Mouse (Mus musculus) neural tube, embryonic 13.5 days (tissue): Measurements from ENCODE around the gene Dock2. TPM values are rescaled to one million over a fixed set of nuclear protein-coding genes. Genes with fewer than 3 reads are reported as not detected.

Source experiments
- ATAC-seq: fragments of 200-750 bp; cut with Nextera tagmentation; 2 replicates; pipeline ENCODE4 v1.8.0; 2017; ENCODE audit warnings: low read depth, mild to moderate bottlenecking, moderate TSS enrichment, moderate library complexity
- H3K27ac ChIP-seq: fragments of 300-500 bp; sonication (generic); replicated peaks from 2 replicates; pipeline ENCODE4 v1.5.1; 2015; ENCODE audit warnings: moderate library complexity, mild to moderate bottlenecking, inconsistent platforms
- H3K27me3 ChIP-seq: fragments of 300-500 bp; sonication (generic); 2 replicates; pipeline ENCODE4 v1.6.1; 2015; ENCODE audit warnings: mild to moderate bottlenecking, inconsistent platforms
- H3K36me3 ChIP-seq: fragments of 300-500 bp; sonication (generic); 2 replicates; pipeline ENCODE4 v1.6.1; 2015; ENCODE audit warnings: mild to moderate bottlenecking, inconsistent platforms
- H3K4me1 ChIP-seq: fragments of 300-500 bp; sonication (generic); replicated peaks from 2 replicates; pipeline ENCODE4 v1.6.1; 2015; ENCODE audit warnings: inconsistent platforms
- H3K4me2 ChIP-seq: fragments of 300-500 bp; sonication (generic); 2 replicates; pipeline ENCODE4 v1.6.1; 2015; ENCODE audit warnings: inconsistent platforms, mild to moderate bottlenecking, moderate library complexity
- H3K4me3 ChIP-seq: fragments of 300-500 bp; sonication (generic); 2 replicates; pipeline ENCODE4 v1.5.1; 2015; ENCODE audit warnings: mild to moderate bottlenecking, inconsistent platforms
- H3K9ac ChIP-seq: fragments of 300-500 bp; sonication (generic); 2 replicates; pipeline ENCODE4 v1.6.1; 2015; ENCODE audit warnings: moderate library complexity, mild to moderate bottlenecking, inconsistent platforms
- H3K9me3 ChIP-seq: fragments of 300-500 bp; sonication (generic); 2 replicates; pipeline ENCODE4 v1.6.1; 2016; ENCODE audit warnings: inconsistent platforms
- WGBS: fragments of 180-500 bp; shearing (Covaris S2); methylation state at CpG from one replicate; pipeline ENCODE4 v1.1.7; 2015; 5-methylcytosine and 5-hydroxymethylcytosine counted together
- polyA plus RNA-seq: library from polyadenylated mRNA; unstranded; fragments of >200 nt; fragmentation: Nextera tagmentation; extraction: Ambion mirVana; gene quantifications from 2 replicates; pipeline ENCODE4 v1.2.1, GENCODE M21; 2015

Dock2 gene
- polyA plus RNA-seq, 1 experiment from 2014 or later: 0.80 TPM

DNA sequence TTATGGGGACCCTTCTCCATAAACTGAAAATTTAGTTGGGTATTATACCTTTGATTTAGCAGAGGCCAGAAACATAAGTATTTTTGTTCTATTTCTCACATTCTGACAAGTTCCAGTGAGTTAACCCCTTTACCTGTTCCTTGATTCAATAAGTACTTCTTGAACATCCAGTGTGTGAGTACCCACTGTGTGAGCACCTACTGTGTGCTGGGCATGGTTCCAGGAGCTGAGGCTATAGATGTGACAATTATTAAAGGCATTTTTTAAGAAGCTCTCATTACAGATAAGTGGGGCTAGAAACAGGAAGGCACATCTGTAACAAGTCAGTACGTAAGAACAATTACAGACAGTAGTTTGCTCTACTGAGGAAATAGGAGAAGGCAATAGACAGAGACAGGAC, 464.4 kb downstream of the Dock2 start:
- Histone ChIP-seq H3K9ac (no peak overlapping the region), H3K27me3 (peaks cover 14% of the 10 kb centered on the region), H3K9me3 (no peaks in the 10 kb centered on the region), H3K36me3 (no peaks in the 10 kb centered on the region), H3K27ac (no peak overlapping the region), H3K4me2 (no peak overlapping the region), H3K4me1 (peaks cover 46% of the 10 kb centered on the region), H3K4me3 (no peak overlapping the region)
- no peak for ATAC-seq
- WGBS: 85% methylated on average over 1 of the region's 1 CpGs

DNA sequence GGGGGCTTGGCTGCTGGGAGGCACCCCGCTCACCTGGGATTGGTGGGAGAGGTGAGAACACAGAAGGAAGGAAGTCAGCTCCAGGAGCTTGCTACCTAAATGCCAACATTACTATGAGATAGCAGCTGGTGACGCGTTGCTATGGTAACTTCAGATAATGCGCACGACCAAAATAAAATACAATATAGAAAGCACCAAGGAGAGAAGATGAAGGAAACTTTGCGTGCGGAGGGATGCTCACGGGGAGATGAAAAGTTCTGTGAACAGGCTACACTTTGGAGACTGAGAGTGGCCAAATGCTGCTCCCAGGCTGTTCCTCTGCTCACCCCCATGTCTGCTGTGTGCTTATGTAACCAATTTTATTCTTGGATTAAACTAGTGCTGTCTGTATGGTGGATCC, 466.7 kb downstream of the Dock2 start:
- Histone ChIP-seq H3K9ac (peak overlapping the region; percentile 38; the same call in 1 of the 2 replicates), H3K27ac (no peak overlapping the region), H3K27me3 (peaks cover 22% of the 10 kb centered on the region), H3K4me2 (peak overlapping the region; percentile 62), H3K4me3 (peak overlapping the region; percentile 44), H3K9me3 (no peaks in the 10 kb centered on the region), H3K4me1 (peaks cover 46% of the 10 kb centered on the region), H3K36me3 (no peaks in the 10 kb centered on the region)
- 67% methylated on average over 8 of the region's 8 CpGs for WGBS
- ATAC-seq: no peak

- Histone ChIP-seq H3K27me3 (peaks cover 24% of the 10 kb centered on the region), H3K4me3 (peak overlapping the region; percentile 44), H3K4me2 (peak overlapping the region; percentile 62), H3K36me3 (no peaks in the 10 kb centered on the region), H3K9me3 (no peaks in the 10 kb centered on the region), H3K27ac (peak overlapping the region; percentile 65), H3K9ac (peak overlapping the region; percentile 72), H3K4me1 (peaks cover 46% of the 10 kb centered on the region)
- WGBS: 29% methylated on average over 10 of the region's 10 CpGs
- ATAC-seq: 0 out of 2 replicates have a peak, but pooled peaks have one; percentile 18
Measured at GRCm38 (mm10) chr11:34316176-34316575, 467.5 kb downstream of the Dock2 start.

- no peak; the same call in 1 of the 2 replicates for ATAC-seq
- Histone ChIP-seq H3K27ac (peak overlapping the region; percentile 65), H3K27me3 (peaks cover 26% of the 10 kb centered on the region), H3K9ac (peak overlapping the region; percentile 72), H3K9me3 (no peaks in the 10 kb centered on the region), H3K4me2 (peak overlapping the region; percentile 62), H3K4me3 (peak overlapping the region; percentile 44), H3K4me1 (peaks cover 44% of the 10 kb centered on the region), H3K36me3 (no peaks in the 10 kb centered on the region)
- 8% methylated on average over 5 of the region's 5 CpGs for WGBS
Measured at GRCm38 (mm10) chr11:34315383-34315782, 468.3 kb downstream of the Dock2 start.

DNA sequence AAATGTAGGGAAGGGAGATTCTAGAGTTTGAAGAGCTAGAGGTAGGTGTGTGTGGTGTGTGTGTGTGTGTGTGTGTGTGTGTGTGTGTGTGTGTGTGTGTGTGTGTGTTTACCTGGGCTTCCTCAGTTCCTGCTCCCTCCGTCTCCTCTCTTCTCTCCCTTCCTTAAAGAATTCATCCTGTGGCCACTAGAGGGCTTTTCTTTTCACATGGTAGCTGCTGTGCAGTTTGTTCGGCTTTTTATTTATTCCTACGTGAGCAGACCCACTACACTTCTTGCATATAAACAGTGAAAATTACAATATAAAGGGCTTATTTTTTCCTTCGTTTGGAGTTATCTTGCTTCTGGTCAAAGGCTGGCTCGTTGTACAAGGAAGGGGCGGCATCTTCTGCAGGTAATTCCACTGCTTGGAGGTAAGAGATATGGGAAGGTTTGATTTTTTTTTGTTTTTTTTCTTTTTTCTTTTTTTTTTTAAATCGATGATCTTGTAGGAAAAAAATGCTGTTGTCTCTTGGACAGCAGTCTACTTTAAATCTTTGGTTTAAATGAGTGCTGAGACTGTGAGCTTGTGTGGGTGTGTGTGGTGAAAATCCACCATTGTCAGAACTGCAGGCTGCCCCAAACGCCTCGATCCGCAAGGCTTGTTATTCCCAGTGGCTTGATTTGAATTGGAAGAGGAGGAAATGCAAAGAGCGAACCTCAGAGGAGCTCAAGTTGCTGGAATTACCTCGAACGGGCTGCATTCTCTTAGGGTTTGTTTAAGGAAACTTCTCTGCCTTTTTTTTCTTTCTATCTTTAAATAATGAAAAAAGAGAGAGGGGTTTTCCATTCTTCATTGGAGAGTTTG, 468.9 kb downstream of the Dock2 start, which contains the start of gene Fam196b:
Gene Fam196b (plus strand): TSS at position 289 of the 846 bp plus-strand sequence.
- no peaks in the 10 kb centered on the region for H3K9me3 ChIP-seq
- no peaks in the 10 kb centered on the region for H3K36me3 ChIP-seq
- H3K4me3 ChIP-seq: peak within 1 kb of the TSS; percentile 44
- H3K4me2 ChIP-seq: peak within 1 kb of the TSS; percentile 62
- H3K4me1 ChIP-seq: peaks cover 42% of the 10 kb centered on the region
- 2% methylated on average over 13 of the region's 13 CpGs for WGBS
- H3K27ac ChIP-seq: peak within 1 kb of the TSS; percentile 65
- H3K27me3 ChIP-seq: peaks cover 26% of the 10 kb centered on the region
- ATAC-seq: peak; percentile 53; the same call in 1 of the 2 replicates
- peak within 1 kb of the TSS; percentile 72 for H3K9ac ChIP-seq

DNA sequence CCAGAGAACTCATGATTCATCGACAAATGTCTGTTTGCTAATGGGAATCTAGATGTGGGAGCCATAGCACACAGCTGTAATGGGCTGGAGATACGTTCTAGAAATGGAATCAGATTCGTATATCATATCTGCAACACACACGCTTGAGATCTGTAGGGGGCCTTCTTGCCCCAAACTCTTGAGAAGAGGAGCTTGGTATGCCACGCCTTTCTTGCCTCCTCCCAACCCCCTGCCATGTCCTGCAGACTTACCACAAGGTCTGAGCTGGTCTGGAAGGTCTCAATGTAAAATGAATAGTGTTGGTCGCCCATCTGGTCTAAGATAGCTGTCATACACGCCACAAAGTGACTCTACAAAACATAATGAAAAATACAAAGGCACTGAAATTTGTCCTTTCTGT, 471.5 kb downstream of the Dock2 start:
- Histone ChIP-seq H3K36me3 (no peaks in the 10 kb centered on the region), H3K9ac (no peak overlapping the region), H3K4me2 (no peak overlapping the region), H3K9me3 (no peaks in the 10 kb centered on the region), H3K27ac (no peak overlapping the region), H3K4me3 (no peak overlapping the region), H3K27me3 (peaks cover 17% of the 10 kb centered on the region), H3K4me1 (peaks cover 26% of the 10 kb centered on the region)
- 84% methylated on average over 7 of the region's 7 CpGs for WGBS
- no peak for ATAC-seq

GRCm38 (mm10) chr11:34311717-34312116, 472.0 kb downstream of the Dock2 start:
- no peaks in the 10 kb centered on the region for H3K36me3 ChIP-seq
- ATAC-seq: no peak
- no peak overlapping the region for H3K27ac ChIP-seq
- no peak overlapping the region for H3K9ac ChIP-seq
- no peak overlapping the region for H3K4me2 ChIP-seq
- H3K4me3 ChIP-seq: no peak overlapping the region
- H3K9me3 ChIP-seq: no peaks in the 10 kb centered on the region
- peaks cover 22% of the 10 kb centered on the region for H3K4me1 ChIP-seq
- H3K27me3 ChIP-seq: peaks cover 12% of the 10 kb centered on the region
- WGBS: 69% methylated on average over 5 of the region's 5 CpGs

DNA sequence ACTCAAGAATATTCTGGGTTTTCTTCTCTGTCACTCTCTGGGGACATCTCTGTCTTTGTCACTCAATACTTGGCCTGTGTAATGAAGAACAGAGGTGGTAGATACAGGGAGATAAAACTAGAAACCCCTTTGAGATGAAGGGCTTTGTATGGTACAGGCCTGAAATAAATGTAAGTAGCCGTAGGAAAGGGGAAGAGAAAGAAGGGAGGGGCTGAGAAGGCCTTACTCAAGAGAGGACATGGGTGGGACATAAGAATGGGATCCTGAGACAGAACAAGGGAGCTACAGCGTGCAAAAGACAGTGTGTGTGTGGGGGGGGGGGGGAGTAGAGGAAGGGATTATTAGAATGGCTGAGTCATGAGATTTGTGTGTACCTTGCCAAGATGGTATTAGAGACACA, 474.3 kb downstream of the Dock2 start:
- ATAC-seq: no peak
- H3K9me3 ChIP-seq: no peaks in the 10 kb centered on the region
- H3K27ac ChIP-seq: no peak overlapping the region
- no peak overlapping the region for H3K4me2 ChIP-seq
- H3K27me3 ChIP-seq: peaks cover 12% of the 10 kb centered on the region
- H3K4me1 ChIP-seq: no peaks in the 10 kb centered on the region
- H3K36me3 ChIP-seq: no peaks in the 10 kb centered on the region
- 86% methylated on average over 2 of the region's 2 CpGs for whole genome bisulfite sequencing
- H3K4me3 ChIP-seq: no peak overlapping the region
- H3K9ac ChIP-seq: no peak overlapping the region

- Histone ChIP-seq H3K4me2 (no peak overlapping the region), H3K4me3 (no peak overlapping the region), H3K9me3 (no peaks in the 10 kb centered on the region), H3K27me3 (peaks cover 12% of the 10 kb centered on the region), H3K9ac (no peak overlapping the region), H3K27ac (no peak overlapping the region), H3K4me1 (no peaks in the 10 kb centered on the region), H3K36me3 (no peaks in the 10 kb centered on the region)
- 92% methylated on average over 3 of the region's 3 CpGs for WGBS
- no peak for ATAC-seq
Measured at GRCm38 (mm10) chr11:34308731-34309130, 475.0 kb downstream of the Dock2 start.

DNA sequence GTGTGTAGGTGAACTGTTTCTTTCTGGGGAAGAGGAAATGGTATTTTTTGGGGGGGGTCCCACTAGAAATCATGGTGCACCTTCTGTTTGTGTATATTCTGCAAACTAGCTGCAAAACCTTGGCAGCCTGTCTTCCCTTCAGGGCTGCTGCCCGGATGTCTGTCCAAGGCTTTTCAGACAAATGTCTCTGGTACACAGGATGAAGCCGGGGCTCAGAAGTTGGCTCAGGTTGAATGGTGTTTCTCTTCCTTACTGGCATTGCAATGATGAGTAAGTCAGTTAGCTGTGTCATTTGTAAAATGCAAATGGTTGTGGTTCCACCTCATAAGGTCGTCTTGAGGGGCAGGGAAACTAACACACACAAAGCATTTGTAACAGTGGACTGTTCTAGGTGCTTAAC, 477.5 kb downstream of the Dock2 start:
- Histone ChIP-seq H3K9me3 (no peaks in the 10 kb centered on the region), H3K4me2 (no peak overlapping the region), H3K27me3 (peaks cover 3% of the 10 kb centered on the region; the same call in 1 of the 2 replicates), H3K4me3 (no peak overlapping the region), H3K27ac (no peak overlapping the region), H3K9ac (no peak overlapping the region), H3K4me1 (no peaks in the 10 kb centered on the region), H3K36me3 (no peaks in the 10 kb centered on the region)
- 80% methylated on average over 3 of the region's 3 CpGs for WGBS
- no peak for ATAC-seq

DNA sequence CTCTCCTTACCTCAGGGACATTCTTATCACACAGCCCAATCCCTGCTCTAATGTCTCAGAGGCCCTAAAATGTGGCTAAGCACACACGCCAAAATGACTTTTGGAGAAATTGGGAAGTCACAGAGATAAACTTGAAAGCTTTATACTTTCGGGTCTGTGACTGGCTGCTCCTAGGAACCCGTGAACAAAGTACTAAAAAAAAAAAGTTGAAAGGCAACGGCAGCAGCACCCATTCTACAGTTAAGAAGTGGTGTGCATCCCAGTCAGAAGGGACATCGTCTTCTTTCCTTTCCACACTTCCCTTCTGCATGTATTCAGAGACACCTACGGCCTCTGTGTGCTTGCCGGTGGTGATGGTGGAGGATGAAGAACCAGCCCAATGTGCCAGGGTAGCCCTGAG, 483.6 kb downstream of the Dock2 start:
- H3K36me3 ChIP-seq: no peaks in the 10 kb centered on the region
- H3K4me2 ChIP-seq: no peak overlapping the region
- no peaks in the 10 kb centered on the region for H3K9me3 ChIP-seq
- 95% methylated on average over 7 of the region's 7 CpGs for WGBS
- H3K4me1 ChIP-seq: peaks cover 9% of the 10 kb centered on the region
- H3K4me3 ChIP-seq: no peak overlapping the region
- no peak overlapping the region for H3K27ac ChIP-seq
- ATAC-seq: no peak
- no peak overlapping the region for H3K9ac ChIP-seq
- H3K27me3 ChIP-seq: no peaks in the 10 kb centered on the region

GRCm38 (mm10) chr11:34299550-34299949, 484.1 kb downstream of the Dock2 start:
- Histone ChIP-seq H3K9ac (no peak overlapping the region), H3K4me3 (no peak overlapping the region), H3K4me2 (no peak overlapping the region), H3K4me1 (peaks cover 9% of the 10 kb centered on the region), H3K9me3 (no peaks in the 10 kb centered on the region), H3K27ac (no peak overlapping the region), H3K27me3 (no peaks in the 10 kb centered on the region), H3K36me3 (no peaks in the 10 kb centered on the region)
- 96% methylated on average over 1 of the region's 1 CpGs for WGBS
- no peak for ATAC-seq
